Mouse (Mus musculus) spleen, adult 2 months (tissue): ENCODE data around the gene Ccdc71.

Experiments used
- CTCF ChIP-seq: fragments of 200-500 bp; IDR thresholded peaks from 2 replicates; pipeline ENCODE4 v1.5.1; 2011; ENCODE audit warnings: mild to moderate bottlenecking, inconsistent platforms; ENCODE audit not compliant: insufficient read depth, insufficient read length, insufficient replicate concordance; ENCODE audit errors: extremely low read depth
- POLR2A ChIP-seq: fragments of 200-500 bp; IDR thresholded peaks from 2 replicates; pipeline ENCODE4 v1.6.1; 2011; ENCODE audit warnings: low read depth, low read length, inconsistent platforms

DNA sequence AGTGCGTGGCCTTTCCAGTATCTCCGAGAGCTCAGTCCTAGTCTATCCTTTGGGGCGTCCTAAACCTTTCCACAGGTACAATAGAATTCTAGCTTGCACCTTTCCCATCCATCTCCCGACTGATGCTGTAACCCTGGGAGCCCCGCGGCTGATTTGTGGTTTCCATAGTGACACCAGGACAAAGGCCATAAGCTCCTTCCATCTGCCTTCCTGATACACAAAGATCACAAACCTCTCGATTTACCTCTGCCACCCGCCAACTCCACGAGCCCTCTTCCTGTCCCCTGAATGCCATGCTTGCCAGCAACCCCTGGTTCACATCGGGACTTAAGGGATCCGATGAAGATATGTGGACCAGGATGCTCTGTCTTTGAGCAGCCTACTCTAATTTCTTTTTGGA is 18.9 kb downstream of the Ccdc71 start:
- TF ChIP-seq CTCF (no peak), POLR2A (no peak)
